Mouse (Mus musculus): ENCODE data around the gene Igf2bp2.

Igf2bp2 gene

DNA sequence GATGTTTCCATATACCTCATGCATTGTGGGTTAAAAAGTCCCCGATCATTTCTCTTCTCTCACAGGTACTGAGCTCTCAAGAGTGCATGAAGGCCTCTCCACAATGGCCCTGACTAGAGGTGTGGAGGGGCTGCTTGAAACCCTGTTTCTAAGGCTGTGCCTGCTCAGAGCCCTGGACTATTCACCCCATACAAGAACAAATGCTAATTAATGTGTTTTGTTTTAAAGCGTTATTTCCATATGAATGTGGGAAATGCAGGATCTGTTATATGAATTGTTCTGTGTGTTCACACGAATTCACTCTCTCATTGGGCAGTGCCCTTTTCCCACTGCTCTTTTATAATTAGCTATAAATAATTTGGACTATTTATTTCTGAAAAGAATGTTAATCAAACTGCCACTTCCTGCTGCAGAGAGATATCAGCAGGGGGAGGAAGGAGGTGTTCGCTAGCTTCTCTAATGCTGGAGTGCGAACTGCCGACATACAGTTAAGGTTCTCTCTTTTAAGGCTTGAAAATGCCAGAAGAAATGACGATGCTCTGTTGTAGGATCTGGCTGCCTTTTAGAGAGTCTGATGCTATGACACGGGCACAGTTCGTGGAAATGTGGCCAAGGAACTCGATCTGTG, 116.2 kb downstream of the Igf2bp2 start:
- intact Hi-C loops (cut with DNase I), result no loop called here

DNA sequence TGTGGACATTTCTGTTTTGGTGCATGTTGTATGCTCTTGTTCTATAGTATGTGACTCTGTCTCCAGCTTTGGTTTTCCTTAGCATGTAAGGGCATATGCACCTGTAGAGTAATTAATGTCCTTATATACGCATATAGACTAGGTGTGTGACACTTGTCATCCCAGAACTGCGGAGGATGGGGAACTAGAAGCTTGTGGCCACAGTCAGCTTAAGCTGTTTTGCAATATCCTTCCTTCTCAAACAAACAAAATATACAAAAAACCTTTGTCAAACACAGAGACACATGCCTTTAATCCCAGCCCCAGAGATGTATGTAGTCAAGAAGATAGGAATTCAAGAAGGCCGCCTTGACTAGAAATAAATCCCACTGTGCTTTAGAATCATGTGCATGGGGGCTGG, 117.2 kb downstream of the Igf2bp2 start:
- intact Hi-C loops (cut with DNase I), result no loop called here

DNA sequence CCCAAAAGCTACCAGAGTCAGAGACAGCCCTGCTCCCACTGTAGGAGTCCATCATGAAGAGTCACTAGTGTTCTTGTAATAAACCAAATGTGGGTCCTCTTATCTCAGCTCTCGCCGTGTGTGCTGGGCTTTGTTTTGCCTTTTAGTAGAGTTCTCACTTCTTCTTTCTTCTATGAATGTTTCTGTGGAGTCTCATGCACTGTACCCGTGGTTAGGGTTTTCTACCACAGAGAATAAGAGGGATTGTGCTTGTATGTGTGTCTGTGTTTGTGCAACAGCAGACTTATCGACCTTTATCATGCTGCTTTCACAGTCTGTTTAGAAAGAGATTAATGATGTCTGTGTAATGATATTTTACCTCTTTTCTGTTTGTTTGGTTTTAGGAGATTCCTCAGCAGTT, 119.3 kb downstream of the Igf2bp2 start:
- intact Hi-C loops (cut with DNase I), result no loop called here

DNA sequence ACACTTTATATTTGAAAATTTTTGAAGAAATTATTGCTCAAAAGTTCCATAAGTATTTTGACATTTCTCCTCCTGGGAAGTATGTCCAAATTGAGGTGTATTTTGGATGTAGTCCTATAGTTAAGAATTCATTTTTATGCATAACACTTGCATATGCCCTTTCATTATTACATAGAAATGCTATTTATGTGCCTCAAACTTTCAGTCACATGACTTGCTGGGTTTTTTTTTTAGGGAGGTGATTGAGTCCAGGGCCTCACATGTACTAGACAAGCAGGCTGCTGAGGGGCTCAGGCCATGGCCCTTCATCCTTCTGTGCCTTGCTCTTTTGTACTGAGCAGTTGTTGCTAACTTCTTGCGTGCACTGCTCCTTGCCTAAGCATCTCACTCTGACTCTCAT, 123.1 kb downstream of the Igf2bp2 start:
- intact Hi-C loops (cut with DNase I), result no loop called here

DNA sequence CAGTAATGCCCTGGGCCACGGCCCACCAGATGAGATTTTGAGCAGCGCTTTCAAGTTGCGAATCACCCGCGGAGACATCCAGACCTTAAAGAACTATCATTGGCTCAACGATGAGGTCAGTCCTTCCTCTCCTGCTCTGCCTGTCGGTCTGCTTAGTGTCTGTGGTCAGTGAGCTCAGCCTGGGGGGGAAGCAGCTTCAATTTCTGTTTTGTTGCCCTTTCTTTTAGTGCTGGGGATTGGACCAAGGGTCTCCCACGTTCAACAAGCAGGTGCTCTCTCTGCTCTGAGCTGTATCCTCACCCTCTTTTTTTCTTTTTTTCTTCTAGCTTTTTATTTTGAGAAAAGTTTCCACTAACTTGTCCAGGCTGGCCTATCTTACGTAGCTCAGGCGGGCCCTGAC, 124.5 kb downstream of the Igf2bp2 start:
- intact Hi-C loops (cut with DNase I), result no loop called here

DNA sequence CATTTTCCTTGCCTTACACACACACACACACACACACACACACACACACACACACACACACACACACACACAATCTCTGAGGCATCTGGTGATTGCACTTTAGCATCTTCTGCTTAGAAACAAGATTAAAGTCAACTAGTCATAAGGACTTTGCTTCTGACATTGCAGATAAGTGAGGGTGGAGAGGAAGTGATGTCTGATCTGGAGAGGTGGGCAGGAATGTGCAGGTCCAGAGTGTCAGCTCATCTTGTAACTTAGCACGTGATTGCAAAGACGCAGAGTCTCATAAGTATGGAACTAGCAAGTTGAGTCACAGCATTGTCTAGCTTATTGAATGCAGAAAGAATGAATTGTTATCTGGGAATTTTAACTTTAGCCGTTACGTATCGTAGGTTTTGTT, 135.6 kb downstream of the Igf2bp2 start:
- intact Hi-C loops (cut with DNase I), result no loop called here

DNA sequence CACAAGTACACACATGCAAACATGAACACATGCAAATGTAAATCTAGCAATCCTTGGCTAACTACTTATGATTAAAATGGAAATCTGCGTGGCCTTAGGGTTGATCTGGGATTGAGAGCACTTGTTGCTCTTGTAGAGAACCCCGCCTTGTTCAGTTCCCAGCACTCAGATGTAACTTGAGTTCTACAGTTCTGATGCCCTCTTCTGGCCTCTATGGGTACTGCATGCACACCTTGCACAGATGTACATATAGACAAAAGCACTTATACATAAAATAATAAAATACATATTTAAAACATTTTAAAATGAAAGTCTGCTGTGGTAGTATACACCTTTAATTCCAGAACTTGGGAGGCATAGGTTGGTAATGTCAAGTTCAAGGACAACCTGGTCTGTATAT, 141.0 kb downstream of the Igf2bp2 start:
- intact Hi-C loops (cut with DNase I), result no loop called here

DNA sequence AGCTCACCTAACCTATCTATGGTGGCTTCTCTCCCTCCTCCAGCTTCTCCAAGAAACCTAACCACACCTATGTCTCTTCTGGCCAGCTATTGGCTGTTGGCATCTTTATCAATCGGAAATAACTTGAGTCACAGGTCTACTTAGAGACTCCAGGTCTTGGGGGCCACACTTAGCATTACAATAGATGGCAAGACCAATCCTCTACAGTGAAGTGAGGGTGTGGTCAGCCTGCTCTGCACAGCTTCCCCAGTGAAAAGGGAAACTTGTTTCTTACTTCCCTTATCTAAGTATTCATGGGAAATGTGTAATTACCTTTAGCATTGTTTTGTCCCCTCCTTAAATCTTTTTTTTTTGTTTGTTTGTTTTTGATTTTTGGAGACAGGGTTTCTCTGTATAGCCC, 147.5 kb downstream of the Igf2bp2 start:
- intact Hi-C loops (cut with DNase I), result loop anchor here (5.0 kb wide), 1 partner anchor 178 kb away; no protein-coding TSS in a partner anchor

DNA sequence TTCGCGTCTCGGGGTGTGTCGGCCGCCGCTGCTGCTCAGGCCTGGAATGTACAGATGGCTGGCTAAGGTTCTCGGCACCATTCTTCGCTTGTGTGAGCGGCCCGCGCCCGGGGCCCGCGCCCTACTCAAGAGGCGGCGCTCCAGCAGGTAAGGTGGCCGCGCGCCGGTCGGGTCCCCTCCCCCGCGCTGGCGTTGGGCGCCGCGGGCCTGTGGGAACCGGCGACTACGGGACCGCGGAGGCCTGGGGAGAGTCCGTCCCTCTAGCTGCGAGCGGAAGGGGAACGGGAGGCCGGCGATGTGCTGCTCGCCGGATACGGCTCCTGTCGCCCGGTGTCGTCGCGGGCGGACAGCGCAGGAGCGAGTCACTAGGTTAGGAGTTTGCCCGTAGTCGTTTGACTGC, 153.5 kb downstream of the Igf2bp2 start:
- intact Hi-C loops (cut with DNase I), result no loop called here

DNA sequence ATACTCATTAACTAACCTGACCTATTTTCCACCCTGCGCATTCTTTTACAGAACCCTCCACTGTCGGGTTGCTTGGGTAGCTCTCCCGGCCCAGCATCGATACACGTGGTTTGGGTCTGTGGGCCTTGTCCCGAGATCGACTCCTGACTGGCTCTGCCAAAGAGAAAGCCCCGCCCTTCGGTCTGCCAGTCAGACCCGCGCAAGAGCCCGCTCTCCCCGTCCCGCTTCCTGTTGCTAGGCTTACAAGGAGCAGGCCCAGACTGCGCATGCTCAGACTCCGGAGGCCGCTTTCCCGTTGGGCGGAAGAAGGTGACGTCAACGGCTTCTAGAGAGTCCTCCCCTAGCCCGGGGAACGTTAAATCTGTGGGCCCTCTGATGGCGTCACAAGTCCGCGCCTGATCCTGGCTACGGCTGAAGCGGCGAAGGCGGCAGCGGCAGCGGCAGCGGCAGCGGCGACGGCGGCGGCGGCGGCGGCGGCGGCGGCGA, 154.0 kb downstream of the Igf2bp2 start, which contains the start of gene Senp2:
Gene Senp2, plus strand, starts transcription at position 386 of the 486 bp plus-strand sequence.
- intact Hi-C loops (cut with DNase I), result no loop called here

Data from adrenal gland (tissue).